ENCODE assay signal across 24 mouse cellular contexts in genomic region chr13:104095955-104096354, GRCm38 (mm10). TPM values are rescaled to one million over a fixed set of nuclear protein-coding genes. Genes with fewer than 3 reads are reported as not detected.
A peak's percentile ranks its signal among the peaks of the same experiment; 100 is the strongest.
DNase-seq lines count a peak whose midpoint lies in the region; ATAC-seq and TF ChIP-seq lines count a peak whose summit lies in the region.
"Had no signal": no experiment of that assay in that cellular context is flagged by ENCODE, and none has a peak within 500 bp of the region (broad histone marks: within the 10 kb centered on the region; RNA-seq: fewer than 3 reads in every experiment).

No protein-coding gene starts in this region.

- TF ChIP-seq POLR2A in myocyte (IDR thresholded peaks at IDR 0.05; ENCODE audit: insufficient read length, low read depth) = no peak

- peak; percentile 26; the same call in 1 of the 2 replicates for TF ChIP-seq EP300 in lung, postnatal 0 days (IDR thresholded peaks at IDR 0.05)

- ATAC-seq in lung, embryonic 15.5 days (ENCODE audit: borderline replicate concordance, extremely low read depth, low FRiP score, low TSS enrichment) = peak; percentile 66; the same call in 1 of the 2 replicates
- ATAC-seq in lung, postnatal 0 days = peak; percentile 61
- ATAC-seq: activated CD4-positive, CD25-positive, alpha-beta regulatory T cell, adult 4 months; CD4-positive, CD25-positive, alpha-beta regulatory T cell, adult 4 months; forebrain, embryonic 13.5 days; Patski had no signal

- no peak for TF ChIP-seq CTCF in lung, postnatal 0 days (IDR thresholded peaks at IDR 0.05)

- peak; percentile 69 for DNase-seq in heart, adult 11 months
- no peak for DNase-seq in heart, embryonic 10.5 days (ENCODE audit: low spot score)
- DNase-seq in lung, postnatal 10 days = no peak
- peak; percentile 62 for DNase-seq in lung, postnatal 0 days (ENCODE audit: low spot score)
- no peak for DNase-seq in lung, postnatal 14 days
- DNase-seq: adrenal gland, adult 8-10 months; adrenal gland, postnatal 14 days; adrenal gland, postnatal 36 days; B cell, adult 2 months; cerebellum, adult 11-12 months; cerebellum, adult 2 months; cerebellum, adult 9-10 months; cerebellum, postnatal 10 days; cerebellum, postnatal 25 days had no signal

- no peaks in the 10 kb centered on the region for H3K27me3 ChIP-seq in heart, embryonic 10.5 days (ENCODE audit: insufficient read depth, poor library complexity, severe bottlenecking)
- no peaks in the 10 kb centered on the region for H3K27me3 ChIP-seq in lung, embryonic 15.5 days
- H3K27me3 ChIP-seq in lung, postnatal 0 days (replicated peaks; ENCODE audit: insufficient read depth, low read length) = no peaks in the 10 kb centered on the region
- H3K27me3 ChIP-seq in myocyte (ENCODE audit: control insufficient read depth, insufficient read depth, insufficient read length) = no peaks in the 10 kb centered on the region
- H3K27me3 ChIP-seq: CH12.LX; embryonic facial prominence, embryonic 12.5 days; forebrain, embryonic 13.5 days; Patski had no signal

- no peak overlapping the region for H3K4me3 ChIP-seq in heart, embryonic 10.5 days
- H3K4me3 ChIP-seq in lung, embryonic 15.5 days = no peak overlapping the region
- H3K4me3 ChIP-seq in lung, postnatal 0 days (ENCODE audit: low read depth, low read length) = no peak overlapping the region
- no peak overlapping the region for H3K4me3 ChIP-seq in myocyte
- H3K4me3 ChIP-seq: embryonic facial prominence, embryonic 10.5 days; embryonic facial prominence, embryonic 12.5 days; forebrain, embryonic 13.5 days had no signal

- peaks cover 6% of the 10 kb centered on the region for H3K79me2 ChIP-seq in myocyte (ENCODE audit: control insufficient read depth, insufficient read depth)

- no peak overlapping the region for H3K27ac ChIP-seq in heart, embryonic 10.5 days
- H3K27ac ChIP-seq in lung, embryonic 15.5 days = no peak overlapping the region
- peak overlapping the region; percentile 6 for H3K27ac ChIP-seq in lung, postnatal 0 days (ENCODE audit: low read length)
- H3K27ac ChIP-seq: embryonic facial prominence, embryonic 10.5 days; embryonic facial prominence, embryonic 12.5 days; forebrain, embryonic 13.5 days had no signal

- no peak overlapping the region for H3ac ChIP-seq in myocyte (ENCODE audit: control insufficient read depth, insufficient read length)

- no peaks in the 10 kb centered on the region for H3K9me3 ChIP-seq in heart, embryonic 10.5 days
- no peaks in the 10 kb centered on the region for H3K9me3 ChIP-seq in lung, embryonic 15.5 days
- H3K9me3 ChIP-seq in lung, postnatal 0 days (ENCODE audit: low read length) = no peaks in the 10 kb centered on the region
- H3K9me3 ChIP-seq: embryonic facial prominence, embryonic 10.5 days; embryonic facial prominence, embryonic 12.5 days; forebrain, embryonic 13.5 days; G1E had no signal

- 51% methylated on average over 7 of the region's 7 CpGs for WGBS in heart, embryonic 10.5 days
- 35% methylated on average over 7 of the region's 7 CpGs for WGBS in lung, embryonic 15.5 days
- 50% methylated on average over 7 of the region's 7 CpGs for WGBS in lung, postnatal 0 days

- H3K36me3 ChIP-seq in heart, embryonic 10.5 days = no peaks in the 10 kb centered on the region
- H3K36me3 ChIP-seq in lung, embryonic 15.5 days = no peaks in the 10 kb centered on the region
- no peaks in the 10 kb centered on the region for H3K36me3 ChIP-seq in lung, postnatal 0 days (ENCODE audit: insufficient read depth, low read length)
- H3K36me3 ChIP-seq in myocyte (ENCODE audit: control insufficient read depth, insufficient read depth) = no peaks in the 10 kb centered on the region
- H3K36me3 ChIP-seq: embryonic facial prominence, embryonic 10.5 days; embryonic facial prominence, embryonic 12.5 days had no signal

- no peak overlapping the region for H3K9ac ChIP-seq in lung, embryonic 15.5 days
- no peak overlapping the region for H3K9ac ChIP-seq in lung, postnatal 0 days (replicated peaks; ENCODE audit: low read depth)
- H3K9ac ChIP-seq: embryonic facial prominence, embryonic 12.5 days; forebrain, embryonic 13.5 days had no signal

- H3K4me1 ChIP-seq in heart, embryonic 10.5 days = peaks cover 36% of the 10 kb centered on the region
- H3K4me1 ChIP-seq in lung, embryonic 15.5 days = peaks cover 28% of the 10 kb centered on the region
- H3K4me1 ChIP-seq in lung, postnatal 0 days (ENCODE audit: insufficient read depth, low read depth, low read length) = no peaks in the 10 kb centered on the region
- H3K4me1 ChIP-seq: embryonic facial prominence, embryonic 12.5 days; forebrain, embryonic 13.5 days had no signal

- H3K4me2 ChIP-seq in lung, embryonic 15.5 days = no peak overlapping the region
- H3K4me2 ChIP-seq in lung, postnatal 0 days (replicated peaks; ENCODE audit: low read depth, low read length) = no peak overlapping the region
- peak overlapping the region; percentile 24 for H3K4me2 ChIP-seq in myocyte (ENCODE audit: low read depth)
- H3K4me2 ChIP-seq: embryonic facial prominence, embryonic 12.5 days; forebrain, embryonic 13.5 days had no signal

TF ChIP-seq in myocyte, 11 proteins besides CTCF, POLR2A, EP300 and RAD21:
- TF ChIP-seq REST (IDR thresholded peaks at IDR 0.05; ENCODE audit: insufficient read depth, insufficient read length) (no peak), SRF (IDR thresholded peaks at IDR 0.05; ENCODE audit: control insufficient read depth, insufficient read length, low read depth) (no peak), MYOD1 (IDR thresholded peaks at IDR 0.05; ENCODE audit: control insufficient read depth in 1 of 3, insufficient read length in 2 of 3, low read depth in 2 of 3) (no peak), MAX (IDR thresholded peaks at IDR 0.05; ENCODE audit: low read depth) (no peak), E2F4 (IDR thresholded peaks at IDR 0.05; ENCODE audit: insufficient read depth) (no peak)

RNA-seq across cellular contexts. Expression of gene Nln, which starts 13.5 kb away (rescaled TPM):
- polyA plus RNA-seq in heart, embryonic 10.5 days (2016; fragmentation: Nextera tagmentation; extraction: Ambion mirVana) = 22.2 and 27.2 TPM in 2 replicates
- 18.6 and 18.7 TPM in 2 replicates for polyA plus RNA-seq in lung, embryonic 15.5 days (2015; fragmentation: Nextera tagmentation; extraction: Ambion mirVana)
- polyA plus RNA-seq in lung, postnatal 0 days (2015; fragmentation: Nextera tagmentation; extraction: Ambion mirVana) = 13.0 and 16.7 TPM in 2 replicates
- 10.8 TPM for polyA plus RNA-seq in myocyte (2012; fragmentation: generic; extraction: Trizol)

RNA-seq across cellular contexts. Expression of gene Sgtb, which starts 13.6 kb away (rescaled TPM):
- 3.1 and 4.1 TPM in 2 replicates for polyA plus RNA-seq in heart, embryonic 10.5 days (2016; fragmentation: Nextera tagmentation; extraction: Ambion mirVana)
- polyA plus RNA-seq in lung, embryonic 15.5 days (2015; fragmentation: Nextera tagmentation; extraction: Ambion mirVana) = 5.5 TPM in 2 replicates
- polyA plus RNA-seq in lung, postnatal 0 days (2015; fragmentation: Nextera tagmentation; extraction: Ambion mirVana) = 4.7 and 5.5 TPM in 2 replicates
- 4.3 TPM for polyA plus RNA-seq in myocyte (2012; fragmentation: generic; extraction: Trizol)

Comparison
In these comparisons a context has a peak if more than half of its experiments do, and no peak if none do; other contexts are left out.
1. DNase-seq: peak in heart, adult 11 months (single experiment) and lung, postnatal 0 days (single experiment); none in heart, embryonic 10.5 days (single experiment), lung, postnatal 10 days (single experiment) and lung, postnatal 14 days (single experiment).